Mouse (Mus musculus) G1E (cell line): ENCODE data around the gene Alg5.

ENCODE experiments used
- CTCF ChIP-seq: IDR thresholded peaks from 2 replicates; pipeline ENCODE4 v1.5.1; 2012; ENCODE audit warnings: low read depth, low read length, inconsistent platforms, mixed read lengths
- GATA1 ChIP-seq: IDR thresholded peaks from 2 replicates; pipeline ENCODE4 v1.6.1; 2012; ENCODE audit warnings: borderline replicate concordance, low read length, inconsistent platforms, mixed read lengths
- POLR2AphosphoS5 ChIP-seq: IDR thresholded peaks from 2 replicates; pipeline ENCODE4 v1.6.1; 2012; ENCODE audit warnings: low read depth, low read length, inconsistent platforms; ENCODE audit not compliant: insufficient replicate concordance
- TAL1 ChIP-seq: conservative IDR thresholded peaks from 2 replicates; pipeline ENCODE4 v1.6.1; 2012; ENCODE audit warnings: low read depth, low read length, inconsistent platforms, mixed read lengths

- TF ChIP-seq TAL1: no peak
- TF ChIP-seq GATA1: no peak
- no peak for TF ChIP-seq CTCF
- TF ChIP-seq POLR2AphosphoS5: no peak
These were observed 20.1 kb downstream of the Alg5 start, which contains the start of gene Smad9 for GRCm38 (mm10) chr3:54755145-54756041.
